Mouse (Mus musculus) midbrain, postnatal 0 days (tissue): ENCODE data around the gene Arhgap15. TPM values are rescaled to one million over a fixed set of nuclear protein-coding genes. Genes with fewer than 3 reads are reported as not detected.

Experiments
- ATAC-seq: fragments of 200-750 bp; cut with Nextera tagmentation; 2 replicates; pipeline ENCODE4 v1.8.0; 2017; ENCODE audit warnings: moderate number of reproducible peaks, mild to moderate bottlenecking, moderate TSS enrichment, moderate library complexity; ENCODE audit not compliant: low FRiP score
- DNase-seq: peaks from one replicate; pipeline ENCODE4 v3.0.0-alpha.2; 2015; ENCODE audit warnings: low spot score
- H3K27ac ChIP-seq: fragments of 300-500 bp; sonication (generic); 2 replicates; pipeline ENCODE4 v1.5.1; 2014; ENCODE audit warnings: low read depth, mild to moderate bottlenecking, low read length, mixed read lengths
- H3K27me3 ChIP-seq: fragments of 300-500 bp; sonication (generic); 2 replicates; pipeline ENCODE4 v1.6.1; 2014; ENCODE audit warnings: low read length, control low read depth, mixed read lengths; ENCODE audit not compliant: insufficient read depth
- H3K36me3 ChIP-seq: fragments of 300-500 bp; sonication (generic); 2 replicates; pipeline ENCODE4 v1.6.1; 2014; ENCODE audit warnings: low read length, control low read depth, mixed read lengths; ENCODE audit not compliant: insufficient read depth
- H3K4me1 ChIP-seq: fragments of 300-500 bp; sonication (generic); 2 replicates; pipeline ENCODE4 v1.6.1; 2014; ENCODE audit warnings: mild to moderate bottlenecking, control low read depth, antibody characterized with exemption, low read length, mixed read lengths; ENCODE audit not compliant: insufficient read depth
- H3K4me2 ChIP-seq: fragments of 300-500 bp; sonication (generic); 2 replicates; pipeline ENCODE4 v1.6.1; 2014; ENCODE audit warnings: low read depth, mild to moderate bottlenecking, low read length, mixed read lengths; ENCODE audit not compliant: poor library complexity, severe bottlenecking
- H3K4me3 ChIP-seq: fragments of 300-500 bp; sonication (generic); 2 replicates; pipeline ENCODE4 v1.5.1; 2014; ENCODE audit warnings: low read depth, mild to moderate bottlenecking, low read length, moderate library complexity
- H3K9ac ChIP-seq: fragments of 300-500 bp; sonication (generic); replicated peaks from 2 replicates; pipeline ENCODE4 v1.6.1; 2014; ENCODE audit warnings: mild to moderate bottlenecking, low read length, moderate library complexity, mixed read lengths; ENCODE audit not compliant: poor library complexity, severe bottlenecking
- H3K9me3 ChIP-seq: fragments of 300-500 bp; sonication (generic); 2 replicates; pipeline ENCODE4 v1.6.1; 2016; ENCODE audit warnings: low read length, control low read depth
- CTCF ChIP-seq: IDR thresholded peaks from 2 replicates; pipeline ENCODE4 v1.5.1; 2016; ENCODE audit warnings: antibody characterized with exemption, mild to moderate bottlenecking
- WGBS: fragments of 180-500 bp; shearing (Covaris S2); extraction: QIAGEN DNeasy Blood & Tissue Kit; methylation state at CpG from one replicate; pipeline ENCODE4 v1.1.7; 2014; 5-methylcytosine and 5-hydroxymethylcytosine counted together
- polyA plus RNA-seq: library from polyadenylated mRNA; unstranded; fragments of >200 nt; fragmentation: Nextera tagmentation; extraction: Ambion mirVana; gene quantifications from 2 replicates; pipeline ENCODE4 v1.2.1, GENCODE M21; 2015
- total RNA-seq: library from RNA; depleted of rRNA; stranded (reverse); fragments of >200 nt; gene quantifications from 2 replicates; pipeline ENCODE4 v1.2.3, GENCODE M21; 2014

The Arhgap15 gene
- total and polyA plus RNA-seq, 2 experiments from 2014 or later: 0.77 to 1.2 TPM

- H3K36me3 ChIP-seq: no peaks in the 10 kb centered on the region
- H3K4me3 ChIP-seq: no peak overlapping the region
- no peak for TF ChIP-seq CTCF
- ATAC-seq: no peak
- H3K4me1 ChIP-seq: no peaks in the 10 kb centered on the region
- no peaks in the 10 kb centered on the region for H3K27me3 ChIP-seq
- WGBS: 91% methylated on average over 5 of the region's 5 CpGs
- H3K9me3 ChIP-seq: no peaks in the 10 kb centered on the region
- no peak overlapping the region for H3K9ac ChIP-seq
- H3K4me2 ChIP-seq: no peak overlapping the region
- DNase-seq: no peak
- no peak overlapping the region for H3K27ac ChIP-seq
Observed at GRCm38 (mm10) chr2:43923863-43924340, 175.3 kb downstream of the Arhgap15 start.

GRCm38 (mm10) chr2:43931687-43932086 is 183.1 kb downstream of the Arhgap15 start:
- DNase-seq (no peak), ATAC-seq (no peak)
- WGBS: 93% methylated on average over 3 of the region's 3 CpGs
- Histone ChIP-seq H3K9ac (no peak overlapping the region), H3K4me2 (no peak overlapping the region), H3K27me3 (no peaks in the 10 kb centered on the region), H3K27ac (no peak overlapping the region), H3K9me3 (no peaks in the 10 kb centered on the region), H3K4me1 (no peaks in the 10 kb centered on the region), H3K4me3 (no peak overlapping the region), H3K36me3 (no peaks in the 10 kb centered on the region)
- no peak for TF ChIP-seq CTCF

DNA sequence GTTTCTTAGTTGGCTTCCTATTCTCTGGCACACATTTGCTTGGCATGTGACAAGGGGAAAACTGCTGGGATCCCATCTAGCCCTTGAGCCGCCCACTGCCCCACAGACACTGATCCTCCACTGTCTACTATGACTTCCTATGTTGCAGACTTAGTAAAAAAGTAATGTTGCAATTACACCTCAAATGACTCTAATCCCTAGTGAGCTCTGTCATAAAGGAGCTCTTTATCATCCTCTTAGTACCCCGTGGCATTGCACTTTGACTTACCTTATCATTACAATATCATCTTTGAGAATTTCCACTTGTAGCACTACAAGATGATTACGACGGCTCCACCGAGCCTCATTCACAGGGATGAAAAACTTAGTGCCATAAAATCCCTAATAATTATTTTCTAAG is 190.6 kb downstream of the Arhgap15 start:
- H3K9me3 ChIP-seq: no peaks in the 10 kb centered on the region
- no peaks in the 10 kb centered on the region for H3K36me3 ChIP-seq
- no peaks in the 10 kb centered on the region for H3K27me3 ChIP-seq
- H3K4me2 ChIP-seq: no peak overlapping the region
- no peak overlapping the region for H3K4me3 ChIP-seq
- no peak for ATAC-seq
- WGBS: 89% methylated on average over 5 of the region's 5 CpGs
- H3K27ac ChIP-seq: no peak overlapping the region
- no peaks in the 10 kb centered on the region for H3K4me1 ChIP-seq
- H3K9ac ChIP-seq: no peak overlapping the region
- DNase-seq: no peak
- no peak for TF ChIP-seq CTCF

DNA sequence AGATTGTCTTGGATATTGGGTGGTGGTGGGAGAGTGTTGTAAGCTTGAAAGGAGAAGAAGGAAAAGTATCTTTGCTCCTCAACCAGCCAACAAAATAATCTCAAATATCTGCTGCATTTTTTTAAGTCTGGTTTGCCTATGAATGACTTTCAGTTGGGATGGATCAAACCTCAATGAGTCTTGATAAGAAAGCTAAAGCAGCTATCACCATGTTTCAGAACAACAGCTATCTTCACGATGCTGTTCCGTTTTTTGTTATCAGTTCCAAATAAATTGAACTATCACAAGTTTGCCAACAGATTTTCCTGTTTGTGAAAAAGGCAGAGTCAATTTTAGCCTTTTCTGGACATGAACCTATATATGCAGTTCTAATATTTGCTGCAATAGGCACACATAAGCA is 197.1 kb downstream of the Arhgap15 start:
- no peaks in the 10 kb centered on the region for H3K27me3 ChIP-seq
- no peak overlapping the region for H3K4me3 ChIP-seq
- TF ChIP-seq CTCF: no peak
- no peaks in the 10 kb centered on the region for H3K36me3 ChIP-seq
- H3K4me2 ChIP-seq: no peak overlapping the region
- H3K9me3 ChIP-seq: no peaks in the 10 kb centered on the region
- H3K9ac ChIP-seq: no peak overlapping the region
- no peak for DNase-seq
- WGBS: 97% methylated on average over 2 of the region's 2 CpGs
- no peak for ATAC-seq
- no peak overlapping the region for H3K27ac ChIP-seq
- no peaks in the 10 kb centered on the region for H3K4me1 ChIP-seq

GRCm38 (mm10) chr2:43949775-43950492 is 201.3 kb downstream of the Arhgap15 start:
- DNase-seq: no peak
- H3K27me3 ChIP-seq: no peaks in the 10 kb centered on the region
- H3K36me3 ChIP-seq: no peaks in the 10 kb centered on the region
- no peak overlapping the region for H3K9ac ChIP-seq
- TF ChIP-seq CTCF: no peak
- ATAC-seq: no peak
- 87% methylated on average over 13 of the region's 13 CpGs for WGBS
- H3K27ac ChIP-seq: no peak overlapping the region
- no peaks in the 10 kb centered on the region for H3K4me1 ChIP-seq
- H3K4me2 ChIP-seq: no peak overlapping the region
- no peak overlapping the region for H3K4me3 ChIP-seq
- H3K9me3 ChIP-seq: no peaks in the 10 kb centered on the region

DNA sequence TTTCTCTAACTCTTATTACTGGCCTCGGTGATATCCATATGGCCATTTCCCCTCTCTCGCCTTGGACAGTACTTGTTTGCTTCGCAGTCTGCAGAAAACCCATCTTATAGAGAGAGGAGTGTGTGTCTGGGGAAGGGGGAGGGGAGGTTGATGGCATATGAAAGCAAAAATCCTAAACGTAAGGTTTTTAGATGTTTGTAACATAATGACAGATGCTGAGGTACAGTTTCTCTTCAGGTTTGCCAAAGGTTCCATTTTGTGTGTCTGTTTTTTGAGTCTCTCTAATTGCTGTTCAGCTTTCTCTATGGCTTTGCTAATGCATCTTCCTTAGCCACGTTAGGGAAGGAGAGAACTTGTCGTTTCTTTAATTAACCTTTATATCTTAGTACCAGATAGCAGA is 202.1 kb downstream of the Arhgap15 start:
- no peaks in the 10 kb centered on the region for H3K27me3 ChIP-seq
- H3K36me3 ChIP-seq: no peaks in the 10 kb centered on the region
- H3K9ac ChIP-seq: no peak overlapping the region
- H3K4me2 ChIP-seq: no peak overlapping the region
- TF ChIP-seq CTCF: no peak
- H3K4me1 ChIP-seq: no peaks in the 10 kb centered on the region
- DNase-seq: no peak
- no peaks in the 10 kb centered on the region for H3K9me3 ChIP-seq
- ATAC-seq: no peak
- 85% methylated on average over 6 of the region's 6 CpGs for WGBS
- no peak overlapping the region for H3K27ac ChIP-seq
- H3K4me3 ChIP-seq: no peak overlapping the region
